Mouse (Mus musculus): Measurements from ENCODE around the gene Pnma1.

The Pnma1 gene

GRCm38 (mm10) chr12:84107692-84108091 is 40.6 kb downstream of the Pnma1 start:
- no peak for DNase-seq (ENCODE audit: extremely low spot score, low spot score)

- DNase-seq (ENCODE audit: extremely low spot score, low spot score), result no peak
Observed at GRCm38 (mm10) chr12:84107012-84107411, 41.3 kb downstream of the Pnma1 start.

GRCm38 (mm10) chr12:84101493-84101845 is 46.8 kb downstream of the Pnma1 start:
- no peak for DNase-seq (ENCODE audit: extremely low spot score, low spot score)

GRCm38 (mm10) chr12:84100604-84101492 is 47.4 kb downstream of the Pnma1 start, which contains the start of gene Acot6:
TSS of gene Acot6 (plus strand) at chr12:84100654.
- peak; percentile 73 for DNase-seq (ENCODE audit: extremely low spot score, low spot score)

- no peak for DNase-seq (ENCODE audit: extremely low spot score, low spot score)
Observed at GRCm38 (mm10) chr12:84100071-84100470, 48.2 kb downstream of the Pnma1 start.

- DNase-seq (ENCODE audit: extremely low spot score, low spot score), result no peak
Observed at GRCm38 (mm10) chr12:84099605-84100004, 48.7 kb downstream of the Pnma1 start.

Data from neural tube, embryonic 10.5 days (tissue).